Mouse (Mus musculus): ENCODE results near the gene Map6d1. TPM values are rescaled to one million over a fixed set of nuclear protein-coding genes. Genes with fewer than 3 reads are reported as not detected.

Gene Map6d1
- total RNA-seq, 2 experiments from 2014 or later = not detected

DNA sequence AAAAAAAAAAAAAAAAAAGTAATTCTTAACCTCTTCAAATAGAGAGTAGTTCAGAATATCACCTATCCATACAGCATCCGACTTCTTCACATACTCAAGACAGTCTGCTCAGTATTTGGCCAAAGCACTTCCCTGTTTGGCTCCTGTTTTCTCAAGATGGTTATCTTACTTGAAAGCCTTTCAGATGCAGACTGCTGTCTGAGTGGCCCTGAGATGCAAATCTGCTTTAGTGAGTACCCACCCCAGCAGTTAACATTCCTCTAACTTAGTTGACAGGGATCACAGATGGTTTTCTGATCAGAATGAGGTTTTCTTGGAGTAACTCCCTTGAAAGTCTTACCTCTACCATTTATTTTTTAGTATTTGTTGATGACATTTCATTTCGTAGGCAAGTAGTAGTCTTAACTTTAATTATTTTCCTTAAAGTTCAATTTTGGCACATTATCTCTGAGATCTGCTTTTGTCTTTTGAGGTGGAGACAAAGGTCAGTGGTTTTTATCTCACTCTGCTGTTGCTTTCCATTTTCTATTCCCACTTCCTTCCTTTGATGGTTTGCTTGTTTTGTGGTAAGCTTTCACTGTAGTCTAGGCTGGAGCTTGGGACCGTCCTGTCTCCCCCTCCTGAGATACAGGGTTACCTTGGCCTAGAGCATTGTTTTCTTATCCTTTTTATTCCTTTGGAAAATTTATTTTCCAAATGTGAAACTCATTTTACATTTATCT lies 49.8 kb downstream of the Map6d1 start:
- no peak for ATAC-seq (replicated peaks; ENCODE audit: poor library complexity)

- no peak for ATAC-seq (replicated peaks; ENCODE audit: poor library complexity)
These were observed 55.8 kb downstream of the Map6d1 start for GRCm38 (mm10) chr16:20185368-20185767.

Other genes starting within 250 kb of the Map6d1 start
- gene Klhl24, start 143.8 kb downstream of the Map6d1 start, total RNA-seq (2015) = 41.3 and 47.8 TPM in 2 replicates
- gene Klhl24, start 143.8 kb downstream of the Map6d1 start, total RNA-seq (2017) = 53.6 and 69.8 TPM in 2 replicates
- 38.9 and 46.6 TPM in 2 replicates for gene Yeats2, start 100.3 kb downstream of the Map6d1 start, total RNA-seq (2015)
- 31.9 and 32.6 TPM in 2 replicates for gene Yeats2, start 100.3 kb downstream of the Map6d1 start, total RNA-seq (2017)
- 161 and 168 TPM in 2 replicates for gene Parl, start 61.0 kb upstream of the Map6d1 start, total RNA-seq (2015)
- gene Parl, start 61.0 kb upstream of the Map6d1 start, total RNA-seq (2017) = 264 and 277 TPM in 2 replicates
- gene Cyp2ab1, start 84.0 kb upstream of the Map6d1 start, total RNA-seq (2015) = 0.05 and 0.78 TPM in 2 replicates
- gene Cyp2ab1, start 84.0 kb upstream of the Map6d1 start, total RNA-seq (2017) = not detected in 2 replicates
- 18.0 and 19.0 TPM in 2 replicates for gene Abcc5, start 185.0 kb upstream of the Map6d1 start, total RNA-seq (2015)
- gene Abcc5, start 185.0 kb upstream of the Map6d1 start, total RNA-seq (2017) = 14.1 and 20.2 TPM in 2 replicates

Data from megakaryocyte progenitor cell, adult 5-6 weeks (primary cell).